Mouse (Mus musculus) urinary bladder, postnatal 36 days (tissue): ENCODE measurements at regions not wholly inside any gene's neighbourhood (a gene's known extent, or its start where the extent isn't known, plus 50 kb on each side); places are given as distances from the start of the nearest gene placed in this dataset.

Experiments
- DNase-seq, 2 experiments: peaks; one replicate each; pipeline ENCODE4 v3.0.0; 2022; ENCODE audit warnings: low spot score in 2 of 2, mixed read lengths in 1 of 2

DNA sequence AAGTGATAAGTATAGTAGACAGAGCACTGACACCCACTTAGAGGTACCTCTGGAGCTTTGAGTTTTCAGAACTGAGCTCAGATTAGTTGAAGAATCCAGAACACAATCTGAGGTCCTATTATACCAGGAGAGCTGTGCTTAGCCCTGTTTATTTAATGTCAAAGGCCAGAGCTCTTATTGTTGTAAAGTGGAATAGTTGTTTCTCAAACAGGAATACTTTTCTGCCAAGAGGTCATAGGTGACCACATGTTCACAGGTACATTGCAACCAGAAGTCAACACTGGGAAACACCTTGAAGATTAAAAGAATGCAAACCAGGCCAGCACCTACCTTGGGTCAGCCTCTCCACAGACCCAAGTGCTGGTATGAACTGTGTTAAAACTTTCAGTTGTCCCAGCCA lies 291.9 kb upstream of the 4930412O13Rik start:
- no peak for DNase-seq

- no peak for DNase-seq
These were observed 288.5 kb upstream of the 4930412O13Rik start for GRCm38 (mm10) chr2:9592531-9592930.

- no peak for DNase-seq
These were observed 287.1 kb upstream of the 4930412O13Rik start for GRCm38 (mm10) chr2:9593931-9594330.

DNA sequence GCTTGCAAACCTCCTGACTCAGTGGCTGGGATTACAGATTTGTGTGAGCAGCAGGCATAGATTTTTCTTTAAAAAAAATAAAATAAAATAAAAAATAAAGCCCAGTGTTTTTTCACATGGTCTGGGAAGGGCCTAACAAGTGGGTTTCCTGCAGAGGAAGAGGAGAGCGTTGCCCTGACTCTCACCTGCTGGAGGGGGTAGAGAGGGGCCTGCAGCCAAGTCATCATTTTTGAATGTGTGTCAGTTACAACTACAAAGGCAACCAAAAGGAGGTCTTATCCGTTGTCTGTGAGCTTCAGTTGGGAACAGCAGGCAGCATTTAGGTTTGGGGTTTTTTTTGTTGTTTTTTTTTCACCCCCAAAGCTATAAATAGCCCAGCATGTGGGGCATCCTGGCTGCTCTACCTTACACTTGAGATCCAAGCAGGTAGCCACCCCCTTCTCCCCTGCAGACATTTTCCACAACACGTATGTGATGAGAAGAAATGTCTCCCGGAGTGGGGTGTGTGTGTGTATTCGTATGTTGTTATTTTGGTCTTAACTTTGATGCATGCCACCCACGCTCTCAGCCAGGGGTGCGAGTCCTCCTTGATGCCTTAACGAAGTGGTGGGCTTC lies 285.7 kb upstream of the 4930412O13Rik start:
- DNase-seq = no peak

DNA sequence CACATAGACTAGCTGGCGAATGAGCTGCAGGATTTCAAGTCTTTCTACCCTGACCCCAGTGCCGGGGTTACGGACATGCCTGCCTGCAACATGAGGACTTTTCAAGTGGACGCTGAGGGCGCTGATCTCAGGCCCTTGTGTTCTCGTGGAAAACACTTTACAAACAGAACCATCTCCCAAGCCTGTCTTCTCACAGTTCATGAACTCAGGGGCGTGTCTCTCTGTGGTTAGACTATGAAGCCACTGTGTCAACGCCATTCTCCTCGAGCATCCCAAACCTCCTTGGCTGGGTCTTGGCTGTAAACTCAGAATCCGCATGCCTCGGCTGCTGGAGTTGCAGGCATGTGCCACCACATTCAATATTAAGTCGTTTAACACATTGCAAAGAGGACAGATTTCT lies 284.9 kb upstream of the 4930412O13Rik start:
- DNase-seq = no peak

- no peak for DNase-seq
These were observed 276.1 kb upstream of the 4930412O13Rik start for GRCm38 (mm10) chr2:9604984-9605383.

GRCm38 (mm10) chr2:9607547-9607946 lies 273.5 kb upstream of the 4930412O13Rik start:
- no peak for DNase-seq

DNA sequence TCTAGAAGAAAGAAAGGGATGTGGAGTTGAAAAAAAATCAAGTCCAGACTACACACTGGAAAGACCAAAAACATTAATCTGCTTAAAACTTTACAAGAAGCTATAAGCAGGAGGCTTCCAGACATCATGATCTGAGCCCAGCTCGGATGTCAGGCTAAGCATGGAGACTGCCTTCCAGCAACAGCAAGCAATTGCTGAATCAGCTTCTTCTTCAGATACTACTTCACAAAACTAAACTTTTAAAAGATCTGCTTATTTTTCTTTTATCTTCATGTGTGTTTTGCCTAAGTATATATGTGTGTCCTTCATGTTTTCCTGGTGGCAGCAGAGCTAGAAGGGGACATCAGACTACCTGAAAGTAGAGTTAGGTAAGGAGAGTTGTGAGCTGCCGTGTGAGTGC lies 266.6 kb upstream of the 4930412O13Rik start:
- no peak for DNase-seq

GRCm38 (mm10) chr2:9616292-9616691 lies 264.8 kb upstream of the 4930412O13Rik start:
- DNase-seq = no peak

DNA sequence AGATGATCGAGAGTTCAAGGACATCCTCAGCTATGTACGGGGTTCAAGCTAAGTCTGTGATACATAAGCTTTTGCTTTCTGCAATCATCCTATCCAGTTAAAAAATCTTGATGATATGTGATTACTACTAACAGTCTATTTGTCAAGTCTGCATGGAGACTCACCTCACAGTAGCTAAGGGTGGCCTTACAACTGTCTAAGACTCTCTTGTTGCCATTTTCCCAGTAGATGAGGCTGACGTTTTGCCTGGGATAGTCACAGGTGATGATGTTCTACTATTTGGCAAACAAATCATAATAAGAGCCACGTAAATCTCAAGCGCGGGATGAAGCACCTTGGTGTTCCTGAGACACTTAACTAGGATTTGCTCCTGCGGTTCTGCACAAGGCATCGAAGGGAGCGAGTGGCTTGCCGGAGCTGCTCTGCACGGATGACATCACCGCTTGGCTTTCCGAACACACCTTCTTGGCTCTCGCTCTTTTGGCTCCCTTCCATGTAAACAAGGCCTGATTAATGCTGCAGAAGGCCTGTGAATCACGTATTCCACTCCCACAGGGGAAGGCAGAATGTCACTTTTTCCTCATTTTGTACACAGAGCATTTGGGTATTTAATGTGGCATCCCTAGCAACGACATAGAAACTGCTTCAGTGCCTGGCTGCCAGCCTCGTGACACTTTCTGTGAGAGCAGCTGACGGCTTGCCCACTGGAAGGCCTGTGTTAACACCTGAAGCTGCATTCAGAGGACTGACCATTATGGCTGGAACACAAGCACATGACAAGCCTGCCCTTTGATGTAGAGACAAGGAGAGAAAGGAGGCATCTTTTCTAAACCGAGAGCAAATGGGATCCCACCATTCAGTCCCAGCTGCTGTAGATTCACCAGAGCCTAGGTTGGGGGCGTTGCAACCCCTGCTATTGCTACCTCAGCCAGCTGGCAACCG lies 260.5 kb upstream of the 4930412O13Rik start:
- DNase-seq = peak; percentile 73 to 83

- no peak for DNase-seq
These were observed 257.4 kb upstream of the 4930412O13Rik start for GRCm38 (mm10) chr2:9623702-9624101.

GRCm38 (mm10) chr2:9628026-9628425 lies 253.0 kb upstream of the 4930412O13Rik start:
- no peak for DNase-seq

DNA sequence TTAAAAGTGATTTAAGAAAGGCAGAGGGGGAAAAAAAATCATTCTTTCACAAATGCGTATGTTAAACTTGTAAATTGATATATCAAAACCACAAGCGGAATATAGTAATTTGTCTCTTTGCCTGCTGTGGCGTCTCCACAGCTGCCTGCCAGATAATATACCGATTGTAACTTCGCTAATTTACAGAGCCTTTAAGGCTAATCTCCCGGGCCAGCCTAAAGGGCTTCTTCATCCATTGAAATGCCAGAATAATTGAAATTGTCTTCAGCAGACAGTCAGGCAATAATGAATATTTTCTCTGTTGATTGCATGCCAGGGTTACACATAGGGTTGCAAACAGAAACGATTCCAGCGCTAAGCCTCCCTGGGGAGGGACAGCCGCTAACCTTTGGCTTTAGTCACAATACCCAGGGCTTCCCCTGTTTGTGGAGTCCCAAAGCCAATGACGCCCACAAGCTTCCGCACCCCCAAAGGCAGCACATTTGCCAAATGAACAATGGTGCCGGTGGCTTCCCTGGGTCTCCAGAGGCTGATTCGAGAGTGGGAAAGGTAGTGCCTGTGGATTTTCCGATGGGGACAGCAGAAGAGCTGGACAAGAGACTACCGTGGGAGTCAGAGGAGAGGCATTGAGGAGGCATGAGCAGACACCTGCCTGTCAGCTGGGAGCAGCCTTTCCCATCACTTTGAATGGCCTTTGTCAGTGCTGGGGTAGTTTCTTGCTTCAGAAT lies 248.2 kb upstream of the 4930412O13Rik start:
- peak in 1 of 2 experiments; percentile 28 for DNase-seq

DNA sequence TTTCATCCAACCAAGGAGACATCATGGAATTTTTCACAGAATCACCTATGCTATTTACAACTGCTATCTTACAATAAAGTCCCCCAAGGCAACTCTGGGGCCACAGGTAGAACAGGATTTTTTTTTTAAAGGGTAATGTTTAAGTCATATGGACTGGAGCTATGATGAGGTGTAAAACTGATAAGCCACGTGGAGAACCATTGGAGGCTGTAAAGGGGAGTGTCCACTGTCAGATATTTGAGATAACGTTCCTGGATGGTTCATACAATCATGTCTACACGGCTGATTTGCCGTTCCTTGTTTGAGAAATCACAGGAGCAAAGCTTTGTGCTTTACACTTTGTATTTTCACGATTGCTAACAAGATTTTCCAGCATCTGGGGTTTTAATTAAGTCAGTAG lies 241.8 kb upstream of the 4930412O13Rik start:
- DNase-seq = no peak

DNA sequence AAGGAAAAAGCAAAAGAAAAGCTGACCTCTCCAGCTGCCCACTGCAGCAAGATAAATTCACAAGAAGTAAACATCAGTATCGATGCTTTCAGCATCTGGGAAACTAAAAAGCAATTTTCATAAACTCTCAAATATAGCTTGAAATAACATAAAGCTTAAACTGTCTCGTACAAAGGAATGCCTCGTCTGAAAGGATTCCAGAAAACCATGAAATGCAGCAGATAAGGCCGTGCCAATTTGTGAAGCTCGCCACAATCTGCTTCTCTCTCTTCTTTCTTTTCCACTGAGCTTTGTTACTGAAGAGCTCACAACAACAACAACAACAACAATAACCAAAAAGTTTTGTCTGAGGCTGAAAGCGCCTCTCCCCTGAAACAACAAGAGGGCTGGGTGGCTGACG lies 239.4 kb upstream of the 4930412O13Rik start:
- DNase-seq = no peak

DNA sequence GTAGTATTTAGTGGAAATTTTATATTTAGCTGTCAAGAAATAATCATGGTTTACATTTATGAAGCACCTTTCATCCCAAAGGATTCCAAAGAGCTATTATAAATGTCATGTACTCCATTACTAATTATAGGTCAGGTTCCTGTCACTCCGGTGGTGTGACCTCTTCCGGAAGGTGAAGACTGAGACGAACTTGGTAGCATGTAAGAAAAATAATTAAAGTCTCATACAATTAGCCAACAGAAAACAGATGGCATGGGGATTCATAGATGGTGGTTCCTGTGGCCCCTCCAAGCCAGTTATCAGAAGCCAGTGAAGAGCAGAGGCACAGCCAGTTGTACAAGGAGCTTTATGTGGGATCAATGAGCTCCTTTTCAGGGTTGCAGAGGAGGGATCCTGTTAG lies 238.6 kb upstream of the 4930412O13Rik start:
- no peak for DNase-seq

GRCm38 (mm10) chr2:9646466-9646865 lies 234.6 kb upstream of the 4930412O13Rik start:
- no peak for DNase-seq

DNA sequence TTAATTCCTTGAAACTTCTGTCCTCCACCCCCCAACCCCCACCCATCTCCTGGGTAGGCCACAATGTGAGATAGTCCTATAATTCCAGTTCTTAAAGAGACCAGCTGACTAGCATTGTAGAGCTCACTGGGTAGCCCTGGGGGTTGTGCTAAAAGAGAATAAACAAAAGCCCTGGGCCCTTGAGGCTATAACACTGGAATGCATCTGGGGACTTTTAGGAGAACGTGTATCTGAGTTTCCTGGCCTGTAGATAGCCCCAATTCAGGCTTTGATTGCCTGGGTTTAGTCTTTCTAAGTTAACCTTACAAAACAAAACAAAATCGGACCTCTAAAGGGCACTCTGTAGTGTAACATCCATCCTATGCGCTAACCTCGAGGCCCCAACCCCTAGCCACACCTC lies 234.1 kb upstream of the 4930412O13Rik start:
- DNase-seq = no peak

GRCm38 (mm10) chr2:9650082-9650481 lies 231.0 kb upstream of the 4930412O13Rik start:
- no peak for DNase-seq

DNA sequence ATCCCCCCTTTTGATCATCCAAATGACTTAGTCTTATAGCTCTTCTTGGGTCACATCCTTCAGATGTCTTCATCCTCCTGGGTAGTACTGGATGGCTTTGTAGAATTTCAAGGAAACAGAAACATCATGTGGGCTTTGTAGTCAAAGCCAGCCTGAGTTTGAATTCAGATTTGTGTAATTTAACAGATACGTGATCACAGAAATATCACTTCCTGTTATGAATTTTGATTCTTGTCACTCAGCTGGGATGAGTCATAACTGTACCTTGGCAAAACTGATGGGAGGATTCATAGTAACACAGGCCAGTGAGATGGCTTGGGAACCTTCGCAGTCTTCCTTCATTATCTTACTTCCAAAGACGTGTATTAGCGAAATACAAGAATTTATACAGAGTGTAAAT lies 222.2 kb upstream of the 4930412O13Rik start:
- no peak for DNase-seq

DNA sequence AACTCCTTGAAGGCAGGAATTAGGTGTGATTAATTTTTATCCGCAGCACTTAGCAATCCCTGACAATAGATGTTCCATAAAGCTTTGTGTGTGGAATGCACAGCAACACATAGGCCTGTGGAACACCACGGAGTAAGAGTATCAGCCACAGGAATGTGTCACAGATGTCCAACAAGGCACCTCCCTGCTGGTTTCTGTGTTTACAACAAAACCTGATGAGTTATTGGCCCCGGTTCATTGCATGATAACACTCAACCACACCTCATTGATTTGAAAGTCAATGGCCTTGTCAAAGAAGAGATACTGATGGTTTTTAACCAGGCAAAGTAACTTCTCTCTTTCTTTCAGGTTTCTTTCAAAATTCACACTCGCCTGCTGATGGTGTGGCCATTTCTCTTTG lies 211.4 kb upstream of the 4930412O13Rik start:
- no peak for DNase-seq

DNA sequence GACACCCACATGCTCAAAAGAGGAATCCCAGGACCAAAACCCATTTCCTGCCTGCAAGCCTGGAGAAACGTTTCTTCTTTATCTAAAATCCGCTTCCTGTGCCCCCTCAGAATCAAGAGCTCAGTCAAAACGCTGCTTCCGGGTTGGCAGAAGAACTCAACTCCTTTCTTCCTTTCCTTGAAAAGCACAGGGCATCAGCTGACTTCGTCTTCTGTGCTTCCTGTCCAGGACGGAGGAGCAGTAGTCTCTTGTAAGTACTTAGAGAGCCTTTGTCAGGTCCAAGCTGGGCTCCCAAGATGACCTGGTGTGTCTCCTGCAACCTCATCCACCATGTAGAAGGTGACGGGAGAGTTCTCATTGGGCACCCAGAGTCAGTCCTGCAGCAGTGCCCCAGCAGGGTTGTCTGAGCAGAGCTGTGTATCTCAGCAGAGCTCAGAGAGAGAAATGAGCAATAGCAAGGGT lies 199.3 kb upstream of the 4930412O13Rik start:
- DNase-seq = no peak
